Mouse (Mus musculus) embryo, embryonic 10 days (tissue): Measurements from ENCODE around the gene Srrm2.
"Not testable (repeated sequence)": the region's sequence is repeated elsewhere in the genome, so short reads cannot be mapped to it uniquely, and the experiment has no call there.

Experiments used
- DNase-seq: peaks from one replicate; pipeline ENCODE4 v3.0.0-alpha.2; 2015; ENCODE audit warnings: low spot score

Gene Srrm2

GRCm38 (mm10) chr17:23770493-23770892 lies 19.8 kb upstream of the Srrm2 start:
- no peak for DNase-seq

GRCm38 (mm10) chr17:23770896-23771283 lies 19.4 kb upstream of the Srrm2 start:
- DNase-seq = peak; percentile 68

- peak; percentile 98 for DNase-seq
Observed at GRCm38 (mm10) chr17:23771284-23772218, 18.8 kb upstream of the Srrm2 start, which contains the start of gene Flywch1. Gene Flywch1 (minus strand): TSS chr17:23771602.

- not testable (repeated sequence) for DNase-seq
Observed at GRCm38 (mm10) chr17:23772219-23772556, 18.1 kb upstream of the Srrm2 start.

- DNase-seq = no peak
Observed at GRCm38 (mm10) chr17:23773676-23774075, 16.7 kb upstream of the Srrm2 start.

- DNase-seq = peak; percentile 91
Observed at GRCm38 (mm10) chr17:23774090-23774489, 16.2 kb upstream of the Srrm2 start.

GRCm38 (mm10) chr17:23776216-23776615 lies 14.1 kb upstream of the Srrm2 start:
- DNase-seq = no peak

GRCm38 (mm10) chr17:23777141-23777540 lies 13.2 kb upstream of the Srrm2 start:
- no peak for DNase-seq

GRCm38 (mm10) chr17:23778447-23778846 lies 11.9 kb upstream of the Srrm2 start:
- DNase-seq = no peak

- DNase-seq = no peak
Observed at GRCm38 (mm10) chr17:23783352-23783751, 7.0 kb upstream of the Srrm2 start.

GRCm38 (mm10) chr17:23785561-23786471 lies 4.5 kb upstream of the Srrm2 start, which contains the start of gene Flywch2:
Gene Flywch2 (minus strand): TSS chr17:23786081.
- peak; percentile 83 for DNase-seq

GRCm38 (mm10) chr17:23786510-23786931 lies 3.8 kb upstream of the Srrm2 start:
- peak; percentile 69 for DNase-seq

- no peak for DNase-seq
Observed at GRCm38 (mm10) chr17:23788973-23789372, 1.4 kb upstream of the Srrm2 start.

GRCm38 (mm10) chr17:23789749-23790268 lies 523 bp upstream of the Srrm2 start:
- no peak for DNase-seq

- DNase-seq = no peak
Observed at GRCm38 (mm10) chr17:23791079-23791357, 686 bp downstream of the Srrm2 start.

- DNase-seq = no peak
Observed at GRCm38 (mm10) chr17:23795323-23795722, 5.0 kb downstream of the Srrm2 start.

GRCm38 (mm10) chr17:23797316-23797715 lies 7.0 kb downstream of the Srrm2 start:
- no peak for DNase-seq

- no peak for DNase-seq
Observed at GRCm38 (mm10) chr17:23801627-23802026, 11.3 kb downstream of the Srrm2 start.

GRCm38 (mm10) chr17:23802746-23803365 lies 12.5 kb downstream of the Srrm2 start:
- DNase-seq = peak; percentile 100

- DNase-seq = peak; percentile 88
Observed at GRCm38 (mm10) chr17:23803366-23804041, 13.2 kb downstream of the Srrm2 start.

GRCm38 (mm10) chr17:23804426-23805085 lies 14.2 kb downstream of the Srrm2 start:
- no peak for DNase-seq
